Mouse (Mus musculus) midbrain, embryonic 15.5 days (tissue): ENCODE results near the gene Tk2. TPM values are rescaled to one million over a fixed set of nuclear protein-coding genes. Genes with fewer than 3 reads are reported as not detected.

Experiments
- ATAC-seq: fragments of 200-750 bp; cut with Nextera tagmentation; replicated peaks from 2 replicates; pipeline ENCODE4 v1.8.0; 2017; ENCODE audit warnings: moderate TSS enrichment
- H3K27ac ChIP-seq: fragments of 300-500 bp; sonication (generic); 2 replicates; pipeline ENCODE4 v1.5.1; 2015; ENCODE audit warnings: mild to moderate bottlenecking, inconsistent platforms
- H3K27me3 ChIP-seq: fragments of 300-500 bp; sonication (generic); replicated peaks from 2 replicates; pipeline ENCODE4 v1.6.1; 2015; ENCODE audit warnings: inconsistent platforms
- H3K36me3 ChIP-seq: fragments of 300-500 bp; sonication (generic); replicated peaks from 2 replicates; pipeline ENCODE4 v1.6.1; 2015; ENCODE audit warnings: inconsistent platforms
- H3K4me1 ChIP-seq: fragments of 300-500 bp; sonication (generic); 2 replicates; pipeline ENCODE4 v1.6.1; 2015; ENCODE audit warnings: inconsistent platforms
- H3K4me2 ChIP-seq: fragments of 300-500 bp; sonication (generic); 2 replicates; pipeline ENCODE4 v1.6.1; 2015; ENCODE audit warnings: inconsistent platforms, mild to moderate bottlenecking, moderate library complexity
- H3K4me3 ChIP-seq: fragments of 300-500 bp; sonication (generic); 2 replicates; pipeline ENCODE4 v1.5.1; 2015; ENCODE audit warnings: mild to moderate bottlenecking, inconsistent platforms
- H3K9ac ChIP-seq: fragments of 300-500 bp; sonication (generic); 2 replicates; pipeline ENCODE4 v1.6.1; 2015; ENCODE audit warnings: mild to moderate bottlenecking, inconsistent platforms
- H3K9me3 ChIP-seq: fragments of 300-500 bp; sonication (generic); 2 replicates; pipeline ENCODE4 v1.6.1; 2016; ENCODE audit warnings: inconsistent platforms
- WGBS: fragments of 180-500 bp; shearing (Covaris S2); methylation state at CpG from one replicate; pipeline ENCODE4 v1.1.7; 2015; ENCODE audit warnings: mixed read lengths; 5-methylcytosine and 5-hydroxymethylcytosine counted together
- polyA plus RNA-seq: library from polyadenylated mRNA; unstranded; fragments of >200 nt; fragmentation: Nextera tagmentation; extraction: Ambion mirVana; gene quantifications from 2 replicates; pipeline ENCODE4 v1.2.1, GENCODE M21; 2015

Gene Tk2
- polyA plus RNA-seq, 1 experiment from 2014 or later: 53.9 TPM

DNA sequence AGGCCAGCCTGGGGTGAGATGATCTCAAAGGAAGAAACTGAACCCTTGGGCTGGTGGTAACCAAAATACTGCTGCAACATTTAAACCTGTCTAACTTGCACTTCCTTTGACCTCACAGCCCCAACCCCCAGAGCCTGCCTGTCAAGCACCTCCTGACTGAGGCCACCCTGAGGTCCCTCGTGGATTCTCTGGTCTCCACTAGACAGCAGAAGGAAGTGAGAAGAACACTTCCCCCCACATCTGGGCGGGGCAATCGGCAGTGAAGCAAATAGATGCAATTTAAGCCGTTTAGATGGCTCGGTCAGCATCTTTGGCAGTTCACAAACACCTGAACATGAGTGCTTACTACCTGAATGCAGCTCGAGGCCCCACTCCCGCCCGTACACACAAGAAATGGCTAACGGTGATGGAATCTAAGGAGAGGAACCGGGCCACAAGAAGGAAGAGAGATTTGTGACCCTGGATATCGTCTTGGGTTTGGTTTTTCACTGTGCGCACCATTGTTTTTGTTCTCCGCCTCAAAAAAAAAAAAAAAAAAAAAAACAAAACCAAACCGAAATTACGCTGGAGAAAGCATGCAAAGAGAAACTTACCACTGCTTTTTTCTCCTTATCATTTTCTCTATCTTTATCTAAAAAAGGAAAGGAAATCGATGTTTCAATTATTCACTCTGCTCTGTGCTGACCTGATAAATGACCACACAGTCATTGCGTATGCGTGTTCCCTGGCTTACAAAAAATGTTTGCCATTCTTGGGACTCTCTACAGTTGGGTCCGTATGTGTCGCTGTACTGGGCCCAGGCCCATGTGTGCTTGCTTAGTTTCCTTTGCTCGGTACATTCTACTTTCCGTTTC lies 1.1 kb downstream of the Tk2 start:
- no peak overlapping the region for H3K27ac ChIP-seq
- H3K27me3 ChIP-seq: no peaks in the 10 kb centered on the region
- no peaks in the 10 kb centered on the region for H3K9me3 ChIP-seq
- 73% methylated on average over 22 of the region's 22 CpGs for WGBS
- H3K36me3 ChIP-seq: peaks cover 5% of the 10 kb centered on the region
- H3K4me2 ChIP-seq: peak overlapping the region; percentile 74
- H3K4me3 ChIP-seq: peak overlapping the region; percentile 73
- peaks cover 24% of the 10 kb centered on the region for H3K4me1 ChIP-seq
- peak overlapping the region; percentile 82 for H3K9ac ChIP-seq
- no peak for ATAC-seq

GRCm38 (mm10) chr8:104246621-104247020 lies 1.7 kb downstream of the Tk2 start:
- no peaks in the 10 kb centered on the region for H3K27me3 ChIP-seq
- no peak overlapping the region for H3K27ac ChIP-seq
- H3K4me1 ChIP-seq: peaks cover 21% of the 10 kb centered on the region
- no peak for ATAC-seq
- peaks cover 8% of the 10 kb centered on the region for H3K36me3 ChIP-seq
- peak overlapping the region; percentile 74; the same call in 1 of the 2 replicates for H3K4me2 ChIP-seq
- H3K9me3 ChIP-seq: no peaks in the 10 kb centered on the region
- WGBS: 93% methylated on average over 4 of the region's 4 CpGs
- no peak overlapping the region for H3K4me3 ChIP-seq
- no peak overlapping the region for H3K9ac ChIP-seq

GRCm38 (mm10) chr8:104242038-104242644 lies 6.2 kb downstream of the Tk2 start:
- H3K27ac ChIP-seq: no peak overlapping the region
- ATAC-seq: no peak
- peaks cover 6% of the 10 kb centered on the region for H3K4me1 ChIP-seq
- no peaks in the 10 kb centered on the region for H3K9me3 ChIP-seq
- H3K9ac ChIP-seq: no peak overlapping the region
- H3K27me3 ChIP-seq: no peaks in the 10 kb centered on the region
- 80% methylated on average over 12 of the region's 12 CpGs for WGBS
- no peak overlapping the region for H3K4me3 ChIP-seq
- H3K36me3 ChIP-seq: peaks cover 28% of the 10 kb centered on the region
- no peak overlapping the region for H3K4me2 ChIP-seq

- Histone ChIP-seq H3K36me3 (peaks cover 34% of the 10 kb centered on the region), H3K9me3 (no peaks in the 10 kb centered on the region), H3K27me3 (no peaks in the 10 kb centered on the region), H3K9ac (no peak overlapping the region), H3K27ac (no peak overlapping the region), H3K4me2 (no peak overlapping the region), H3K4me1 (no peaks in the 10 kb centered on the region), H3K4me3 (no peak overlapping the region)
- 89% methylated on average over 10 of the region's 10 CpGs for WGBS
- ATAC-seq: no peak
Observed at GRCm38 (mm10) chr8:104239418-104239861, 8.9 kb downstream of the Tk2 start.

GRCm38 (mm10) chr8:104234573-104234972 lies 13.8 kb downstream of the Tk2 start:
- Histone ChIP-seq H3K27me3 (no peaks in the 10 kb centered on the region), H3K4me3 (no peak overlapping the region), H3K4me1 (no peaks in the 10 kb centered on the region), H3K36me3 (peaks cover 59% of the 10 kb centered on the region), H3K27ac (no peak overlapping the region), H3K4me2 (no peak overlapping the region), H3K9me3 (no peaks in the 10 kb centered on the region), H3K9ac (no peak overlapping the region)
- no peak; the same call in 1 of the 2 replicates for ATAC-seq
- 43% methylated on average over 6 of the region's 6 CpGs for WGBS

GRCm38 (mm10) chr8:104232919-104233318 lies 15.4 kb downstream of the Tk2 start:
- H3K4me1 ChIP-seq: no peaks in the 10 kb centered on the region
- H3K4me2 ChIP-seq: no peak overlapping the region
- no peak overlapping the region for H3K9ac ChIP-seq
- ATAC-seq: no peak
- no peaks in the 10 kb centered on the region for H3K9me3 ChIP-seq
- WGBS: 91% methylated on average over 5 of the region's 5 CpGs
- no peaks in the 10 kb centered on the region for H3K27me3 ChIP-seq
- peaks cover 61% of the 10 kb centered on the region for H3K36me3 ChIP-seq
- H3K27ac ChIP-seq: no peak overlapping the region
- no peak overlapping the region for H3K4me3 ChIP-seq

DNA sequence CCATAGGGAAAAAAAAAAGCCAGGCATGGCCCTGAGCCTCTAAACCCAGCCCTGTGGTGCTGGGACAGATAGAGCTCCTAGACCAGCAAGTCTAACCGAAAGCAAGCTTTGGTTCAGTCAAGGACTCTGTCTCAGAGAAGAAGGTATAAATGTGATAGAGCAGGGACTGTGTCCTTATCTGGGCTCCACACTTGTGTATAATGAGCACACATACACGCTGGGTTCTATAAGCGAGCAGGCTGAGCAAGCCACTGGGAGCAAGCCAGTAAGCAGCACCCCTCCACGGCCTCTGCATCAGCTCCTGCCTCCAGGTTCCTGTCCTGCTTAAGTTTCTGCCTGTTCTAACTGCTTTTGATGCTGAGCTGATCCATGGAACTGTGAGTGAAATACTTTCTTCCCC lies 16.3 kb downstream of the Tk2 start:
- peaks cover 67% of the 10 kb centered on the region for H3K36me3 ChIP-seq
- H3K4me1 ChIP-seq: no peaks in the 10 kb centered on the region
- H3K27ac ChIP-seq: no peak overlapping the region
- no peak overlapping the region for H3K9ac ChIP-seq
- no peak for ATAC-seq
- H3K4me3 ChIP-seq: no peak overlapping the region
- WGBS: 95% methylated on average over 4 of the region's 4 CpGs
- no peak overlapping the region for H3K4me2 ChIP-seq
- no peaks in the 10 kb centered on the region for H3K27me3 ChIP-seq
- no peaks in the 10 kb centered on the region for H3K9me3 ChIP-seq

GRCm38 (mm10) chr8:104230377-104230776 lies 18.0 kb downstream of the Tk2 start:
- Histone ChIP-seq H3K4me1 (no peaks in the 10 kb centered on the region), H3K36me3 (peaks cover 67% of the 10 kb centered on the region), H3K9ac (no peak overlapping the region), H3K27ac (no peak overlapping the region), H3K27me3 (no peaks in the 10 kb centered on the region), H3K9me3 (no peaks in the 10 kb centered on the region), H3K4me3 (no peak overlapping the region), H3K4me2 (no peak overlapping the region)
- 93% methylated on average over 9 of the region's 9 CpGs for WGBS
- no peak for ATAC-seq

- Histone ChIP-seq H3K27me3 (no peaks in the 10 kb centered on the region), H3K4me2 (no peak overlapping the region), H3K9me3 (no peaks in the 10 kb centered on the region), H3K27ac (no peak overlapping the region), H3K9ac (no peak overlapping the region), H3K4me1 (no peaks in the 10 kb centered on the region), H3K36me3 (peaks cover 72% of the 10 kb centered on the region), H3K4me3 (no peak overlapping the region)
- WGBS: 87% methylated on average over 5 of the region's 5 CpGs
- ATAC-seq: no peak
Observed at GRCm38 (mm10) chr8:104227048-104227447, 21.3 kb downstream of the Tk2 start.

- no peak overlapping the region for H3K4me2 ChIP-seq
- H3K4me3 ChIP-seq: no peak overlapping the region
- no peaks in the 10 kb centered on the region for H3K4me1 ChIP-seq
- peaks cover 14% of the 10 kb centered on the region; the same call in 1 of the 2 replicates for H3K36me3 ChIP-seq
- no peaks in the 10 kb centered on the region for H3K27me3 ChIP-seq
- H3K27ac ChIP-seq: no peak overlapping the region
- no peaks in the 10 kb centered on the region for H3K9me3 ChIP-seq
- no peak overlapping the region for H3K9ac ChIP-seq
- 45% methylated on average over 5 of the region's 5 CpGs for WGBS
- ATAC-seq: peak; percentile 61
Observed at GRCm38 (mm10) chr8:104219806-104220205, 28.6 kb downstream of the Tk2 start.

- ATAC-seq: no peak
- 23% methylated on average over 11 of the region's 11 CpGs for WGBS
- H3K4me1 ChIP-seq: no peaks in the 10 kb centered on the region
- H3K4me3 ChIP-seq: no peak overlapping the region
- no peak overlapping the region for H3K9ac ChIP-seq
- H3K4me2 ChIP-seq: no peak overlapping the region
- peaks cover 7% of the 10 kb centered on the region; the same call in 1 of the 2 replicates for H3K36me3 ChIP-seq
- H3K27me3 ChIP-seq: no peaks in the 10 kb centered on the region
- H3K9me3 ChIP-seq: no peaks in the 10 kb centered on the region
- no peak overlapping the region for H3K27ac ChIP-seq
Observed at GRCm38 (mm10) chr8:104219079-104219478, 29.3 kb downstream of the Tk2 start.

GRCm38 (mm10) chr8:104217601-104218000 lies 30.8 kb downstream of the Tk2 start:
- WGBS: 92% methylated on average over 5 of the region's 5 CpGs

More at GRCm38 (mm10) chr8:104217601-104218000, 30.8 kb downstream of the Tk2 start:
- Histone ChIP-seq H3K9ac (no peak overlapping the region), H3K27ac (no peak overlapping the region), H3K4me2 (no peak overlapping the region), H3K4me1 (no peaks in the 10 kb centered on the region), H3K36me3 (no peaks in the 10 kb centered on the region), H3K9me3 (no peaks in the 10 kb centered on the region), H3K27me3 (no peaks in the 10 kb centered on the region), H3K4me3 (no peak overlapping the region)
- ATAC-seq: no peak
